Mouse (Mus musculus): ENCODE results near the gene 4933430I17Rik.

GRCm38 (mm10) chr4:62494230-62494629, 30.9 kb upstream of the 4933430I17Rik start:
- TF ChIP-seq CTCF (IDR thresholded peaks at IDR 0.05): no peak
- TF ChIP-seq POLR2A (IDR thresholded peaks at IDR 0.05; ENCODE audit: insufficient read depth, low read depth, low read length): no peak

Data from heart, adult 2 months (tissue).